Comparison of ENCODE assay signal across 8 mouse cellular contexts in genomic region chr5:28316722-28317245, GRCm38 (mm10). TPM values are rescaled to one million over a fixed set of nuclear protein-coding genes. Genes with fewer than 3 reads are reported as not detected.
DNase-seq lines count a peak whose midpoint lies in the region; ATAC-seq and TF ChIP-seq lines count a peak whose summit lies in the region.

Gene Rbm33 (plus strand): TSS chr5:28317121.

- H3K4me2 ChIP-seq in embryonic facial prominence, embryonic 15.5 days (replicated peaks): peak within 1 kb of the TSS; percentile 65
- H3K4me2 ChIP-seq in limb, embryonic 14.5 days (replicated peaks; ENCODE audit: low read depth, low read length, severe bottlenecking): peak within 1 kb of the TSS; percentile 56
- H3K4me2 ChIP-seq in midbrain, postnatal 0 days (ENCODE audit: low read depth, low read length, poor library complexity, severe bottlenecking): peak within 1 kb of the TSS; percentile 57

- peak within 1 kb of the TSS; percentile 75 for H3K4me3 ChIP-seq in bone marrow, adult 2 months (replicated peaks; ENCODE audit: control insufficient read depth, low read depth, low read length)
- H3K4me3 ChIP-seq in embryonic facial prominence, embryonic 15.5 days (replicated peaks): peak within 1 kb of the TSS; percentile 92
- H3K4me3 ChIP-seq in limb, embryonic 14.5 days (replicated peaks; ENCODE audit: low read length): peak within 1 kb of the TSS; percentile 97
- peak within 1 kb of the TSS; percentile 99 for H3K4me3 ChIP-seq in midbrain, postnatal 0 days (ENCODE audit: low read depth, low read length)

- peak; percentile 94 for TF ChIP-seq POLR2A in bone marrow, adult 2 months (IDR thresholded peaks at IDR 0.05; ENCODE audit: borderline replicate concordance, control insufficient read depth, low read depth, low read length)
- peak; percentile 98; the same call in 1 of the 2 replicates for TF ChIP-seq POLR2A in limb, embryonic 14.5 days (IDR thresholded peaks at IDR 0.05; ENCODE audit: borderline replicate concordance, extremely low read depth, insufficient read depth, insufficient read length)

- H3K9ac ChIP-seq in embryonic facial prominence, embryonic 15.5 days: peak within 1 kb of the TSS; percentile 100
- peak within 1 kb of the TSS; percentile 100 for H3K9ac ChIP-seq in limb, embryonic 14.5 days (ENCODE audit: low read depth, low read length, severe bottlenecking)
- peak within 1 kb of the TSS; percentile 100 for H3K9ac ChIP-seq in midbrain, postnatal 0 days (replicated peaks; ENCODE audit: low read length, poor library complexity, severe bottlenecking)

- H3K36me3 ChIP-seq in embryonic facial prominence, embryonic 15.5 days: no peaks in the 10 kb centered on the region
- no peaks in the 10 kb centered on the region for H3K36me3 ChIP-seq in limb, embryonic 14.5 days (ENCODE audit: control insufficient read depth, insufficient read depth, low read length)
- H3K36me3 ChIP-seq in midbrain, postnatal 0 days (ENCODE audit: insufficient read depth, low read length): no peaks in the 10 kb centered on the region

- peak; percentile 92 for ATAC-seq in embryonic facial prominence, embryonic 15.5 days (ENCODE audit: insufficient number of reproducible peaks, low FRiP score, low TSS enrichment, low read depth)
- ATAC-seq in limb, embryonic 14.5 days (ENCODE audit: low FRiP score, low read depth): peak; percentile 94
- peak; percentile 94 for ATAC-seq in midbrain, postnatal 0 days (ENCODE audit: low FRiP score)

- WGBS in bone marrow, adult 2 months: under 1% methylated on average over 76 of the region's 76 CpGs
- under 1% methylated on average over 71 of the region's 76 CpGs for WGBS in embryonic facial prominence, embryonic 15.5 days
- WGBS in limb, embryonic 14.5 days: under 1% methylated on average over 40 of the region's 76 CpGs
- under 1% methylated on average over 73 of the region's 76 CpGs for WGBS in midbrain, postnatal 0 days

- H3K27ac ChIP-seq in bone marrow, adult 2 months (ENCODE audit: control insufficient read depth, insufficient read depth, low read depth, low read length, poor library complexity): peak within 1 kb of the TSS; percentile 100
- peak within 1 kb of the TSS; percentile 100 for H3K27ac ChIP-seq in embryonic facial prominence, embryonic 15.5 days (replicated peaks)
- peak within 1 kb of the TSS; percentile 100 for H3K27ac ChIP-seq in limb, embryonic 14.5 days (replicated peaks; ENCODE audit: low read depth, low read length)
- peak within 1 kb of the TSS; percentile 100 for H3K27ac ChIP-seq in midbrain, postnatal 0 days (ENCODE audit: low read depth, low read length)

- TF ChIP-seq CTCF in bone marrow, adult 2 months (IDR thresholded peaks at IDR 0.05; ENCODE audit: control insufficient read depth, insufficient read depth, low read length): no peak
- peak; percentile 21 for TF ChIP-seq CTCF in midbrain, postnatal 0 days (IDR thresholded peaks at IDR 0.05)

- no peaks in the 10 kb centered on the region for H3K9me3 ChIP-seq in embryonic facial prominence, embryonic 15.5 days (replicated peaks)
- no peaks in the 10 kb centered on the region for H3K9me3 ChIP-seq in limb, embryonic 14.5 days (ENCODE audit: control insufficient read depth, low read length)
- no peaks in the 10 kb centered on the region for H3K9me3 ChIP-seq in midbrain, postnatal 0 days (ENCODE audit: low read length)

- H3K27me3 ChIP-seq in embryonic facial prominence, embryonic 15.5 days: no peaks in the 10 kb centered on the region
- no peaks in the 10 kb centered on the region for H3K27me3 ChIP-seq in limb, embryonic 14.5 days (ENCODE audit: control insufficient read depth, insufficient read depth, low read length)
- no peaks in the 10 kb centered on the region for H3K27me3 ChIP-seq in midbrain, postnatal 0 days (ENCODE audit: insufficient read depth, low read length)

- peak; percentile 91 for DNase-seq in 416B (ENCODE audit: low read depth)
- peak; percentile 81 for DNase-seq in heart, adult 8-10 months (ENCODE audit: low spot score)
- DNase-seq in kidney, adult 9 months: peak; percentile 87
- DNase-seq in limb, embryonic 14.5 days (ENCODE audit: low spot score): peak; percentile 93
- peak; percentile 97 for DNase-seq in midbrain, postnatal 0 days (ENCODE audit: low spot score)
- peak; percentile 71 to 80 for DNase-seq in spleen, postnatal 14 days (ENCODE audit: low spot score in 2 of 2)

- peaks cover 2% of the 10 kb centered on the region; the same call in 1 of the 2 replicates for H3K4me1 ChIP-seq in bone marrow, adult 2 months (ENCODE audit: control insufficient read depth, insufficient read depth, low read length)
- H3K4me1 ChIP-seq in embryonic facial prominence, embryonic 15.5 days: peaks cover 16% of the 10 kb centered on the region; the same call in 1 of the 2 replicates
- H3K4me1 ChIP-seq in limb, embryonic 14.5 days (ENCODE audit: control insufficient read depth, insufficient read depth, low read length): peaks cover 14% of the 10 kb centered on the region
- peaks cover 21% of the 10 kb centered on the region; the same call in 1 of the 2 replicates for H3K4me1 ChIP-seq in midbrain, postnatal 0 days (ENCODE audit: insufficient read depth, low read length)

RNA-seq across cellular contexts. Expression of gene Rbm33, which starts in this region (rescaled TPM):
- 27.9 and 36.3 TPM in 2 replicates for polyA plus RNA-seq in bone marrow, adult 2 months (2011; ENCODE audit: insufficient read depth, insufficient read length, low replicate concordance, missing spikeins)
- 12.1 and 14.0 TPM in 2 replicates for polyA plus RNA-seq in embryonic facial prominence, embryonic 15.5 days (2015; fragmentation: Nextera tagmentation; extraction: Ambion mirVana)
- 10 to 100 TPM; 36.9 to 40.6 (median 37.5) TPM for total RNA-seq in heart, adult 8-10 months (2022)
- polyA plus RNA-seq in limb, embryonic 14.5 days (2012; rRNA removed): 43.9 and 51.2 TPM in 2 replicates
- polyA plus RNA-seq in limb, embryonic 14.5 days (2014; fragmentation: Nextera tagmentation; extraction: Ambion mirVana): 17.9 and 19.3 TPM in 2 replicates
- 31.6 and 36.1 TPM in 2 replicates for total RNA-seq in midbrain, postnatal 0 days (2014; rRNA removed)
- 10.3 and 13.8 TPM in 2 replicates for polyA plus RNA-seq in midbrain, postnatal 0 days (2015; fragmentation: Nextera tagmentation; extraction: Ambion mirVana)

Comparison
In these comparisons a context has a peak if more than half of its experiments do, and no peak if none do; other contexts are left out.
1. Peak in every context shown above with its lines: DNase-seq, ATAC-seq, H3K4me3 ChIP-seq and H3K27ac ChIP-seq.